Mouse (Mus musculus): ENCODE measurements around the gene Irx4. TPM values are rescaled to one million over a fixed set of nuclear protein-coding genes. Genes with fewer than 3 reads are reported as not detected.

The Irx4 gene
- total and polyA plus RNA-seq, 3 experiments = not detected

- no peak overlapping the region for H3K27ac ChIP-seq (ENCODE audit: control insufficient read depth, low read depth, low read length)
- TF ChIP-seq JUND (IDR thresholded peaks at IDR 0.05; ENCODE audit: low read depth, low read length) (no peak), USF2 (IDR thresholded peaks at IDR 0.05; ENCODE audit: borderline replicate concordance in 1 of 2, insufficient read depth in 1 of 2, low read depth in 1 of 2, low read length in 2 of 2) (no peak), MEF2A (IDR thresholded peaks at IDR 0.05; ENCODE audit: extremely low read depth, insufficient replicate concordance, low read depth, low read length, poor library complexity, severe bottlenecking) (no peak), ZKSCAN1 (IDR thresholded peaks at IDR 0.05; ENCODE audit: low read depth, low read length) (no peak), ZNF384 (IDR thresholded peaks at IDR 0.05; ENCODE audit: low read depth, low read length) (no peak), POLR2AphosphoS5 (IDR thresholded peaks at IDR 0.05; ENCODE audit: borderline replicate concordance, low read depth, low read length) (no peak), GATA1 (IDR thresholded peaks at IDR 0.05; ENCODE audit: low read depth, low read length) (no peak), E2F4 (IDR thresholded peaks at IDR 0.05; ENCODE audit: borderline replicate concordance, low read depth, low read length) (no peak)
- H3K4me1 ChIP-seq (ENCODE audit: control insufficient read depth in 1 of 2, insufficient read depth in 2 of 2, low read length in 2 of 2) = no peaks in the 10 kb centered on the region
- DNase-seq (ENCODE audit: low read depth, low spot score) = no peak
- no peaks in the 10 kb centered on the region for H3K79me2 ChIP-seq (ENCODE audit: control insufficient read depth, insufficient read depth, low read length, poor library complexity)
- no peak overlapping the region for H3K9ac ChIP-seq (ENCODE audit: control insufficient read depth, low read depth, low read length, poor library complexity, severe bottlenecking)
- no peak overlapping the region for H3K4me3 ChIP-seq (ENCODE audit: control insufficient read depth in 1 of 2, insufficient read depth in 1 of 2, low read depth in 2 of 2, low read length in 2 of 2)
- H3K27me3 ChIP-seq (ENCODE audit: control insufficient read depth in 1 of 2, insufficient read depth in 2 of 2, low read length in 2 of 2) = no peaks in the 10 kb centered on the region; a peak in 1 of 4 replicates
- no peaks in the 10 kb centered on the region for H3K36me3 ChIP-seq (ENCODE audit: control insufficient read depth in 1 of 2, insufficient read depth in 2 of 2, low read length in 2 of 2)
- no peaks in the 10 kb centered on the region for H3K9me3 ChIP-seq (replicated peaks; ENCODE audit: insufficient read depth, low read length)
These were observed 39.0 kb downstream of the Irx4 start for GRCm38 (mm10) chr13:73299322-73299721.

- Histone ChIP-seq H3K79me2 (ENCODE audit: control insufficient read depth, insufficient read depth, low read length, poor library complexity) (no peaks in the 10 kb centered on the region), H3K4me1 (ENCODE audit: control insufficient read depth in 1 of 2, insufficient read depth in 2 of 2, low read length in 2 of 2) (no peaks in the 10 kb centered on the region), H3K27me3 (ENCODE audit: control insufficient read depth in 1 of 2, insufficient read depth in 2 of 2, low read length in 2 of 2) (no peaks in the 10 kb centered on the region), H3K27ac (ENCODE audit: control insufficient read depth, low read depth, low read length) (no peak overlapping the region), H3K36me3 (ENCODE audit: control insufficient read depth in 1 of 2, insufficient read depth in 2 of 2, low read length in 2 of 2) (no peaks in the 10 kb centered on the region), H3K4me3 (ENCODE audit: control insufficient read depth in 1 of 2, insufficient read depth in 1 of 2, low read depth in 2 of 2, low read length in 2 of 2) (no peak overlapping the region), H3K9ac (ENCODE audit: control insufficient read depth, low read depth, low read length, poor library complexity, severe bottlenecking) (no peak overlapping the region), H3K9me3 (replicated peaks; ENCODE audit: insufficient read depth, low read length) (no peaks in the 10 kb centered on the region)
- DNase-seq (ENCODE audit: low read depth, low spot score) = no peak
- TF ChIP-seq POLR2AphosphoS2 (IDR thresholded peaks at IDR 0.05; ENCODE audit: low read length) (no peak), TAL1 (IDR thresholded peaks at IDR 0.05; ENCODE audit: low read length) (no peak), ELF1 (IDR thresholded peaks at IDR 0.05; ENCODE audit: low read depth, low read length) (no peak), EP300 (IDR thresholded peaks at IDR 0.05; ENCODE audit: low read depth in 1 of 2, low read length in 2 of 2) (no peak), POLR2AphosphoS5 (IDR thresholded peaks at IDR 0.05; ENCODE audit: borderline replicate concordance, low read depth, low read length) (no peak), NRF1 (IDR thresholded peaks at IDR 0.05; ENCODE audit: insufficient read depth, low read depth, low read length, poor library complexity, severe bottlenecking) (no peak), ZNF384 (IDR thresholded peaks at IDR 0.05; ENCODE audit: low read depth, low read length) (no peak), TCF12 (IDR thresholded peaks at IDR 0.05; ENCODE audit: low read depth, low read length) (no peak), MYB (IDR thresholded peaks at IDR 0.05; ENCODE audit: low read depth, low read length) (no peak), CTCF (IDR thresholded peaks at IDR 0.05 in 2 of 3, conservative IDR thresholded peaks at IDR 0.05 in 1 of 3; ENCODE audit: control insufficient read depth in 1 of 3, insufficient read depth in 1 of 3, low read depth in 2 of 3, low read length in 3 of 3, poor library complexity in 1 of 3, severe bottlenecking in 1 of 3) (no peak), MAFK (IDR thresholded peaks at IDR 0.05; ENCODE audit: borderline replicate concordance, low read depth, low read length) (no peak), ETS1 (IDR thresholded peaks at IDR 0.05; ENCODE audit: low read depth, low read length) (no peak), HCFC1 (IDR thresholded peaks at IDR 0.05; ENCODE audit: low read depth, low read length) (no peak), CHD2 (IDR thresholded peaks at IDR 0.05; ENCODE audit: low read length) (no peak), ZC3H11A (IDR thresholded peaks at IDR 0.05; ENCODE audit: low read depth, low read length) (no peak), MXI1 (IDR thresholded peaks at IDR 0.05; ENCODE audit: low read depth, low read length) (no peak), MEF2A (IDR thresholded peaks at IDR 0.05; ENCODE audit: extremely low read depth, insufficient replicate concordance, low read depth, low read length, poor library complexity, severe bottlenecking) (no peak), GABPA (IDR thresholded peaks at IDR 0.05; ENCODE audit: low read depth, low read length) (no peak), MAZ (IDR thresholded peaks at IDR 0.05; ENCODE audit: low read depth, low read length) (no peak), CHD1 (IDR thresholded peaks at IDR 0.05; ENCODE audit: low read depth, low read length) (no peak)
These were observed 44.5 kb downstream of the Irx4 start for GRCm38 (mm10) chr13:73304729-73305128.
